Mouse (Mus musculus): ENCODE measurements at regions not wholly inside any gene's neighbourhood (a gene's known extent, or its start where the extent isn't known, plus 50 kb on each side); places are given as distances from the start of the nearest gene placed in this dataset.

GRCm38 (mm10) chr1:63928850-63929249 lies 159.8 kb upstream of the 4933402D24Rik start:
- no peak for ATAC-seq (ENCODE audit: extremely low read depth, insufficient number of reproducible peaks, low FRiP score, poor library complexity, severe bottlenecking)

DNA sequence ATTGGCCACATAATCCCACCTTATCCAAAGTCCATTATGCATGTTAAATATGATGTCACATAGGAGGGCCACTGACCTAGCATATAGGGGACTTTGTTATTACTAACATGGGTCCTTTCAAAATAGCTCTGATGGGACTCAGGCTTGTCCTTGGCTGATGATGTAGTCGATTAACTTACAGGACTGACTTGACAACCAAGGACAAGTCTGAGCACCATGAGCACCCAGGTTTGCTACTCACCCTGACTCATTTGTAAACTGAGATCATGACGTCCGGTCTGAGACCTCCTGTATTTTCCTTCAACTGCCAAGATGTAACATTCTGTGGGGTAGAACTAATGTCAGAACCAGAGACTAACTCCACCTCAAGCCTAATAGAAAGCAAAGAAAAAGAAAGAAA lies 159.3 kb upstream of the 4933402D24Rik start:
- ATAC-seq (ENCODE audit: extremely low read depth, insufficient number of reproducible peaks, low FRiP score, poor library complexity, severe bottlenecking): no peak

GRCm38 (mm10) chr1:63920181-63920933 lies 151.3 kb upstream of the 4933402D24Rik start:
- ATAC-seq (ENCODE audit: extremely low read depth, insufficient number of reproducible peaks, low FRiP score, poor library complexity, severe bottlenecking): no peak

- no peak for ATAC-seq (ENCODE audit: extremely low read depth, insufficient number of reproducible peaks, low FRiP score, poor library complexity, severe bottlenecking)
These were observed 149.1 kb upstream of the 4933402D24Rik start for GRCm38 (mm10) chr1:63918200-63918599.

DNA sequence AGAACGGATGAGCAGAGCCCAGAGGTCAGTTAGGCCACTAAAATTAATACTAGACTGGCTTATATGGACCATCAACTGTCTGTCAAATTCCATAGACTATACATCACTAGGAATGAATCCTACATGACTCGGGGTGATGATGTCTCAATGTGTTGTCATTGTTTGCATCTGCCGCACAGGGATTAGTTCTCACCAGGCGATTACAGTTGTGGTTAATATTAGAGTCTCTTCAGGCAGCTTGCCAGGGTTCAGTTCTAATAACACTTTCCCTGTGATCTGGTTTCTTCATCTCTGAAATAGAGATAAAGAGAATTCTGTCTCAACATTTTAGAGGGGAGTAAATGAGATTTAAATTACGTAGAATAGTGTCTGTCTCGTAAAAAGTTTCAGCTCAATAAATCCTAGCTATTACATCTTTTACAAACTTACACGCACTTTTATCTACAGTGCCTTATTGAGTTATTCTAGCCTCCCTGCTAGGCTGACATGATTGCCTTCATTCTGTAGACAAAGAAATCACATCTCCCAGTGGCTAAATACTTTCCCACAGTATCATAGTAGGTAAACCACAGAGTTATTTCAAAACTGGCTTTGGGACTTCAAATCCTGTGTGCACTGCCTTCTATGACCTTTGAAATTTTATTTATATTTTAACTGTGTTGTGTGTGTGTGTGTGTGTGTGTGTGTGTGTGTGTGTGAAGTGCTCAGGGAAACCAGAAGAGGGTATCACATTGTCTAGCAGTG lies 148.0 kb upstream of the 4933402D24Rik start:
- ATAC-seq (ENCODE audit: extremely low read depth, insufficient number of reproducible peaks, low FRiP score, poor library complexity, severe bottlenecking): no peak

DNA sequence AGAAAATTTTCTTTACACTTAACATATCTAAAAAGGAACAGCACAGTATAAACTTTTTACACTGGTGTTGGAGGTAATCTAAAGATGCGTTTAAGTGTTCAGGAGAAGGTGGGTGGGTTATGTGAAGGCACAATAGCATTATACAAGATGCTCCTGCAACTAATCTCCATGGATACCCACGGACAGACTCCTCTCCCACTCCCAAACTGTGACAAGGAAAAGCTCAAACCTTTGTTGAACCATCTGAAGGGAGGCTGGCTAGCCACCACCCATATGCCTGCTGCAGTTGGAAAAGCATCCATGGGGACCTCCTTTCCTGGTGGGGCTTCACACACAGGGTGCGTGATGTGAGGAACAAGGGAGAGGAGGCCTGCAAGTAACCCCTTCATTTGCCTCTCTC lies 141.7 kb upstream of the 4933402D24Rik start:
- ATAC-seq (ENCODE audit: extremely low read depth, insufficient number of reproducible peaks, low FRiP score, poor library complexity, severe bottlenecking): no peak

- no peak for ATAC-seq (ENCODE audit: extremely low read depth, insufficient number of reproducible peaks, low FRiP score, poor library complexity, severe bottlenecking)
These were observed 140.1 kb upstream of the 4933402D24Rik start for GRCm38 (mm10) chr1:63909191-63909590.

DNA sequence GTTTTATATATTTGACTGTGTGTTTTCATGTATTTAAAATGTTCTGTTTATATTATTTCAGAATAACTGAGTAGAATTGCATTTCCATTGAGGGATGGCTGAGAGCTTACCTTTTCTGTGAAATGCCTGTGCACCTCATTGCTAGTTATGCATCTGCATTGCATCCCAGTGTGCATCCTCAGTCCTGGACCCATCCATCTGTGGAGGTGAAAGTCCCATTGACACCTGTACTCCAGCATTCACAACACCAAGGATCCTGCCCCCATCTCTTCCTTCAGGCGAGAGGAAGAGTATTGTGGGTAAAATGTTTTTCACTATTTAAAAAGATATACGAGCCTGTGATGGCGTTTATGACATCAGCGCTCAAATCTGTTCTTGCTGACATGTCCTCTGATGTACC lies 134.6 kb upstream of the 4933402D24Rik start:
- ATAC-seq (ENCODE audit: extremely low read depth, insufficient number of reproducible peaks, low FRiP score, poor library complexity, severe bottlenecking): no peak

GRCm38 (mm10) chr1:63903201-63903600 lies 134.1 kb upstream of the 4933402D24Rik start:
- no peak for ATAC-seq (ENCODE audit: extremely low read depth, insufficient number of reproducible peaks, low FRiP score, poor library complexity, severe bottlenecking)

DNA sequence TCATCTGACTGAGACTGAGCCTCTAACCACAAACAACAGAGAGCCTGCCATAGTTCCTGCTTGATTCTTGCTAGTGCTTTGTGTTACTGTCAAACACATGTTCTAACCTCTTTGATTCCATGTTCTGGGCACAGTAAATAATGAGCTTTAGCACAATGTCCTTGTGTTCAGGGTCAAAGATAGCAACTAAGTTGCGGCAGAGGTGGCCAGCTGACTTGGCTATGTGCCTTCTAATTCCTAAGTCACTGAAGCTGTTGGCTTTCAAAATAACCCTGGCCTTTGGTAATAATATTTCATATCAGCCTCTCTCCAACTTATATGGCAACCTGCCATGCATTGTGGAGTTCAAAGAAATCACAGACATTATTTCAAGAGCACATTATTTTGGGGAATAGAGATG lies 133.3 kb upstream of the 4933402D24Rik start:
- no peak for ATAC-seq (ENCODE audit: extremely low read depth, insufficient number of reproducible peaks, low FRiP score, poor library complexity, severe bottlenecking)

- ATAC-seq (ENCODE audit: extremely low read depth, insufficient number of reproducible peaks, low FRiP score, poor library complexity, severe bottlenecking): no peak
These were observed 130.8 kb upstream of the 4933402D24Rik start for GRCm38 (mm10) chr1:63899631-63900577.

GRCm38 (mm10) chr1:63898766-63899165 lies 129.7 kb upstream of the 4933402D24Rik start:
- no peak for ATAC-seq (ENCODE audit: extremely low read depth, insufficient number of reproducible peaks, low FRiP score, poor library complexity, severe bottlenecking)

- ATAC-seq (ENCODE audit: extremely low read depth, insufficient number of reproducible peaks, low FRiP score, poor library complexity, severe bottlenecking): no peak
These were observed 128.5 kb upstream of the 4933402D24Rik start for GRCm38 (mm10) chr1:63897556-63897955.

- no peak for ATAC-seq (ENCODE audit: extremely low read depth, insufficient number of reproducible peaks, low FRiP score, poor library complexity, severe bottlenecking)
These were observed 110.5 kb upstream of the 4933402D24Rik start for GRCm38 (mm10) chr1:63879570-63879969.

DNA sequence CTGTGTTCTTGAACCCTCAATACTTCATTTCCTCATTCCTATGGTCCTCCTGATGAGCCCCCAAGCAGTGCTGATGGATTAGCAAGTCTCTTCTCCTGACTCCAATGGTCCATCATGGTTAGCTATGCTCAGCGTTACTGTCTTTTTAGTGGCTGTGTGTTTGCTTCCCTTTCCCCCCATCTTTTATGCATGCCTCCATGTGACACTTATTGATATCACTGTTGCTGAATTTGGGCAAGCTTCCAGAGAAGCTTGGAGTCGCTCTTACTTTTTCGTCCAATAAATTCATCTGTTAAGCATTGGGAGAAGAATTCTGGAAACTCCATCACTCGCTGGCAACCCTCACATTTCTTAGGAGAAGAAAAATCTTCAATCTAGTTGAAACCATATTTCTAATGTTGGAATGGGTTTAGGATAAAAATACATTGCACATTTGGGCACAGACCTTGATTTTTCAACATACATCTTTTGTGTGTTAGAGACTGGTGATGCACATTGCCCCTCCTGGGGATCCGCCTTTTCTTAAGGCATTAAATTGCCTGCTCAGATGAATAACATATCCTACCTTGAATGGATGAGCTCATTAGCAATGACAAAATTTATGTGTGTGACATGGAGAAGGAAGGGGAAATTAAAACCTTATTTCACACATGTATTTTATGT lies 107.7 kb upstream of the 4933402D24Rik start:
- ATAC-seq (ENCODE audit: extremely low read depth, insufficient number of reproducible peaks, low FRiP score, poor library complexity, severe bottlenecking): no peak

GRCm38 (mm10) chr1:63875297-63875962 lies 106.4 kb upstream of the 4933402D24Rik start:
- no peak for ATAC-seq (ENCODE audit: extremely low read depth, insufficient number of reproducible peaks, low FRiP score, poor library complexity, severe bottlenecking)

DNA sequence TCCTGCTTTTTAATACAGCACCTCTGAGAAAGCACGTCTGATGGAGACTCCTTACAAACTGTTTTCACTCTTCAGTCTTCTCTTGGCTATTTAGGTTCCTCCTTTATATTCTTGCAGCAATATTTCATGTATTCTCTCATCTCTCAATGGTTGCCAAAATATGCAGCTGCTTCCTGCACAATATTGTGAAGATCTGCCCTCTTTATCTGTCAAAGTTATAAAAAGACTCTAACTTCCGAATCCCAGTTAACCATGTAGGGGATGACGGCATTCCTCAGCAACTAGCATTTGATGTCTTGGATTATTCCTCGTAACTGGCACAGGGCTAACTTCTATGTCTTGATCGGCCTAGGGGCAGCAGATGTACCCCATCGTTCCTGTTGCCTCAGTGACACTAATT lies 102.8 kb upstream of the 4933402D24Rik start:
- ATAC-seq (ENCODE audit: extremely low read depth, insufficient number of reproducible peaks, low FRiP score, poor library complexity, severe bottlenecking): no peak

DNA sequence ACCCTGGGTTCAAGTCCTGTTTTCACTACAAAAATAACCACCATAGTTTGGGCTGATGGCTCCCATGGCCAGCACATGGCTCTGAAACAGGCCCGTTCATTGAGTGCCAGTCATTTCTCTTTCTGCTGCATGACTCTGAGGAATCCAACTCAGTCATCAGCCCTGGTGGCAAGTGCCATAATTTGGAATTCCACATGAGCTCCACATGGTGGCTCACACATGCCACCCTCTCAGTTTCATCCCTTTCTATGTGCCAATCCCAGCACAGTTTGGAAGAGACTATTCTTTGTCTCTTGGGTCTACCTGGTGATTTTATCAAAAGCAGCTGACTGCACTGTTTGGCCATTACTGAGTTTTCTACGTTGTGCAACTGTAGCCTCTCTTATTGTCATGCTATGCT lies 100.3 kb upstream of the 4933402D24Rik start:
- ATAC-seq (ENCODE audit: extremely low read depth, insufficient number of reproducible peaks, low FRiP score, poor library complexity, severe bottlenecking): no peak

All from neutrophil, adult 5-6 weeks (primary cell).